In the genomic region with DNA sequence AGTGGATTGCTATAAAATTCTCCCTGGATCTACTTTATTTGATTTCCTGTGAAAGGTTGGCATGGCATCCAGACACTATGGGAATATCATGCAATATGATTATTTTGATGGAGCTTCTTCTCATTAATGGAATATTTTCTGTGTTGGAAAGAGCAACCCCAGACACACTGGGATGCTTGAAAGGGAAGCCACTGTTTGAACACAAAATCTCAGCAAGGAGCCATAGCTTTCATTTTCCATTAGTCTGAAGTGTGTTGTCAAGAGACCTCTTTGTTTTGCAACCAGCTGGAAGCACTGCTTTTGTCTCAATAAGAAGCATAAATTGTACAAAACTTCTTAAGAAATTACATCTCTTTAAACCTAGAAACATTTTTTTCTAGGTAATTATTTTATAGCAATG, we compare ENCODE assay signal across 28 mouse cellular contexts. TPM values are rescaled to one million over a fixed set of nuclear protein-coding genes. Genes with fewer than 3 reads are reported as not detected.
"Had no signal": no experiment of that assay in that cellular context is flagged by ENCODE, and none has a peak within 500 bp of the region (broad histone marks: within the 10 kb centered on the region; RNA-seq: fewer than 3 reads in every experiment).

No protein-coding gene starts in this region.

- H3K27me3 ChIP-seq: heart, embryonic 12.5 days; hindbrain, embryonic 12.5 days; intestine, embryonic 15.5 days; limb, embryonic 13.5 days; limb, embryonic 15.5 days had no signal

- H3K4me2 ChIP-seq: heart, embryonic 12.5 days; hindbrain, embryonic 12.5 days; hindbrain, embryonic 14.5 days; intestine, embryonic 15.5 days; limb, embryonic 13.5 days; limb, embryonic 15.5 days had no signal

- DNase-seq: gastrocnemius, adult 2 months; gastrocnemius, postnatal 10 days; gastrocnemius, postnatal 25 days; heart, adult 18-20 months; heart, postnatal 10 days; heart, postnatal 4 days; kidney, adult 18-20 months; kidney, adult 8-10 months; kidney, postnatal 10 days; kidney, postnatal 25 days; kidney, postnatal 4 days; layer of hippocampus, adult 9-11 months; left cerebral cortex, postnatal 4 days had no signal

- H3K4me1 ChIP-seq: heart, embryonic 10.5 days; heart, embryonic 12.5 days; hindbrain, embryonic 10.5 days; hindbrain, embryonic 12.5 days; intestine, embryonic 15.5 days; limb, embryonic 13.5 days; limb, embryonic 15.5 days had no signal

- H3K27ac ChIP-seq: gastrocnemius, adult 2 months; heart, embryonic 10.5 days; hindbrain, embryonic 10.5 days; hindbrain, embryonic 12.5 days; hindbrain, embryonic 14.5 days; intestine, embryonic 15.5 days; left cerebral cortex, adult 2 months; limb, embryonic 13.5 days; limb, embryonic 15.5 days had no signal

- ATAC-seq: hindbrain, embryonic 16.5 days; inflammation-experienced regulatory T-cells, adult 6 months; intestine, embryonic 15.5 days; intestine, postnatal 0 days had no signal

- H3K4me3 ChIP-seq: gastrocnemius, adult 2 months; heart, embryonic 10.5 days; heart, embryonic 12.5 days; hindbrain, embryonic 10.5 days; hindbrain, embryonic 12.5 days; intestine, embryonic 15.5 days; left cerebral cortex, adult 2 months; limb, embryonic 13.5 days; limb, embryonic 15.5 days had no signal

- H3K36me3 ChIP-seq: heart, embryonic 10.5 days; heart, embryonic 12.5 days; hindbrain, embryonic 10.5 days; hindbrain, embryonic 12.5 days; intestine, embryonic 15.5 days; limb, embryonic 13.5 days; limb, embryonic 15.5 days had no signal

- H3K9ac ChIP-seq: heart, embryonic 12.5 days; hindbrain, embryonic 12.5 days; hindbrain, embryonic 14.5 days; intestine, embryonic 15.5 days; limb, embryonic 13.5 days; limb, embryonic 15.5 days had no signal

- H3K9me3 ChIP-seq: heart, embryonic 10.5 days; heart, embryonic 12.5 days; hindbrain, embryonic 10.5 days; hindbrain, embryonic 12.5 days; intestine, embryonic 15.5 days; limb, embryonic 13.5 days; limb, embryonic 15.5 days had no signal

RNA-seq across cellular contexts. Expression of a gene that starts 51.8 kb away (rescaled TPM):
- total RNA-seq: granulocyte monocyte progenitor cell, adult 5-6 weeks; heart, postnatal 25 days; liver, adult 2 months had no signal
- polyA plus RNA-seq: liver, adult 2 months had no signal
